Mouse (Mus musculus): ENCODE results near the gene Wdr5b. TPM values are rescaled to one million over a fixed set of nuclear protein-coding genes. Genes with fewer than 3 reads are reported as not detected.

Gene Wdr5b
- 5.0 TPM for polyA plus RNA-seq (2017; shearing (Covaris generic))

DNA sequence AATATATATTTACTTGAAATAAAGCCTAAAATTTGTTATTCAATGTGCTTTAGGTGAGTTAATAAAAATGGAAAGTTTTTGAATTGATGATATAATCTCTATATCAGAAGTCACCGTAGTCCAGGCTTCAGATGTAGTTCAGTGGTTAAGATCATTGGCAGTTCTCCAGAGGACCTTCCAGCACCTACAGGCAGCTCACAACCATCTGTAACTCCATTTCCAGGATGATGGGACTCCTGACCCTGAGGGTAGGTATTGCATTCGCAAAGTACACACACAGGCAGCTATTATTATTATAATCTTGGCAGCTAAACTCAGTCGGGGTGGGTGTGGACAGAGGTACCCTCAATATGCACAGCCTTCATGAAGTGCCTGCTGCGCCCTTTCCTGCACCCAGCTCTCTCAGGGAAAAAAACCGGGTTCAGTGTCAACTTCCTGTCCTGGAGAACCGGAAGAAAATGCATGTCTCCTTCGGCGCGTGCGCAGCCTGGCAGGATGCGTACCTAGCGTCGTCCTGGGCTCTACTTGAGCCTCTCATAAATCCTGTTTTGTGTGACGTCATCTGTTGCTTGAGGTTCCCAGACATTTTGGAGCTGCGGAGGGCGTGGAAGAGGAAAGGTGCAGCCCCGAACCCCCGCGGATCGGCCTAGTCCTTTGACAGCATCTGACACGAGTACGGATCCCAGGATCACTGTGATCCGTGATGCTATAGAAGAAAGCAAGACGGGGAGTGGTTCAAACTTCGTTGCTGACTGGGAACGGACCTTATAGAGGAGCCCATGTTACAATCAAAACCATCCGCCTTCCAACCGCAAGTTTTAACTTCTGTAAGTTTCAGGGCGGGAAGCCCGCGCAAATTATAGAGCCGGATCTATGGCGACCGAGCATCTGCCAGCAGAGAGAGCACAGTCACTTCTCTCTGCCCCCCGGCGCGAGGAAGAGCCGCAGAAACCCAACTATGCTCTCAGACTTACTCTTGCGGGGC lies at the start of gene Wdr5b:
Gene Wdr5b (plus strand): TSS at position 551 of the 985 bp plus-strand sequence.

DNA sequence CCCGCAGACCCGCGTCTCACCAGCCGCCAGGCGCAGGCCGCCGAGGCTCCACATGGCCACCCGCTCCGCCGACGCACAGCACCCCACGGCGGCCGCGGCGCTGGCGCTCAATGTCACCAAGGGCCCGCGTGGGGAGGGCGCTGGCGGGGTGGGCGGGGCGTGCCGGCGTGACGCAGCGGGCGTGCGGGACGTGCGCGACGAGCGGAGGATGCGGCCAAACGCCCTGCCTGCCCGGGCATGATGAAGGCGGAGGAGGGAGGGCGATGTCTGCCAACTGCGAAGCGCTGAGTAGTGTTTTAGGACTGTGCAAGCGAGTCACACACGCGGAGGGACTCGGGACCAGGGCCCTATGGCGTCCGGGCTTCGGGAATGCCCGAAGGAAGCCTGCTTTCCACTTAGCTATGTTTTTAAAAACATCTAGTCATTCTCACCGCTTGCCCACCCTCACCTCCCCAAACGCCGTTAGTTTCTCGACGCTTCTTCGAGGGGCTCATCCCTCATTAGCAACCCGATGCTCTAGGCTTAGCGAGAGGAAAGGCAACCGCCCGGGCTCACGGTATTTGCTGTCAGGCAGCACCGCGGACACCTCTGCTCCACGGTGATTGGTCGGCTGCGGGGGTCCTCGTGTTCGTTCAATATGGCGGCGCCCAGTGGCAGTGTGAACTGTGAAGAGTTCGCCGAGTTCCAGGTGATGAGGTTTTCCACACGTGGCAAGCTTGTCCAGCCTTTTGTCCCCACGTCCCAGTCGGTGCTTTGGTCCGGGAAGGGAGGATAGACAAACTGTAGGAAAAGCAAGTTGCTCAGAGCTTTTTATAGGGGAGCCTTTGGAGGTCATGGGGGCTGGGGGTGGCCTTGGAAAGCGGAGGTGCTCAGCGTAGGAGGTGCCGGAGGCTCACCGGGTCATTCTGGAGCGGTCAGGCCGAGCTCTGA lies 30.7 kb downstream of the Wdr5b start, which contains the start of the genes Fam162a and Ccdc58:
Gene Fam162a (minus strand): TSS at position 145 of the 930 bp plus-strand sequence.
Gene Ccdc58 (plus strand): TSS at position 236 of the 930 bp plus-strand sequence.

Other genes starting within 250 kb of the Wdr5b start
- 130 TPM for gene Parp14, start 169.6 kb upstream of the Wdr5b start, polyA plus RNA-seq (2017; shearing (Covaris generic))
- 118 TPM for gene Parp9, start 102.7 kb upstream of the Wdr5b start, polyA plus RNA-seq (2017; shearing (Covaris generic))
- gene Dtx3l, start 102.0 kb upstream of the Wdr5b start, polyA plus RNA-seq (2017; shearing (Covaris generic)) = 110 TPM
- 71.8 TPM for gene Kpna1, start 62.4 kb upstream of the Wdr5b start, polyA plus RNA-seq (2017; shearing (Covaris generic))
- 127 TPM for gene Fam162a, start 30.4 kb downstream of the Wdr5b start, polyA plus RNA-seq (2017; shearing (Covaris generic))
- 43.7 TPM for gene Ccdc58, start 30.5 kb downstream of the Wdr5b start, polyA plus RNA-seq (2017; shearing (Covaris generic))
- not detected for gene Csta1, start 90.1 kb downstream of the Wdr5b start, polyA plus RNA-seq (2017; shearing (Covaris generic))
- gene Stfa2l1, start 115.6 kb downstream of the Wdr5b start, polyA plus RNA-seq (2017; shearing (Covaris generic)) = not detected
- gene Gm5483, start 143.0 kb downstream of the Wdr5b start, polyA plus RNA-seq (2017; shearing (Covaris generic)) = not detected
- gene Gm5416, start 169.2 kb downstream of the Wdr5b start, polyA plus RNA-seq (2017; shearing (Covaris generic)) = not detected
- gene 2010005H15Rik, start 180.3 kb downstream of the Wdr5b start, polyA plus RNA-seq (2017; shearing (Covaris generic)) = 0.89 TPM
- not detected for gene Stfa1, start 235.8 kb downstream of the Wdr5b start, polyA plus RNA-seq (2017; shearing (Covaris generic))

Data from activated CD4-positive, CD25-positive, alpha-beta regulatory T cell, adult 9 weeks (primary cell).